Mouse (Mus musculus) lung, postnatal 25 days (tissue): Measurements from ENCODE around the gene Gm20924.
"Not testable (repeated sequence)": the region's sequence is repeated elsewhere in the genome, so short reads cannot be mapped to it uniquely, and the experiment has no call there.

Source experiments
- DNase-seq: peaks from one replicate; pipeline ENCODE4 v3.0.0; 2022; ENCODE audit warnings: low spot score

Gene Gm20924

DNA sequence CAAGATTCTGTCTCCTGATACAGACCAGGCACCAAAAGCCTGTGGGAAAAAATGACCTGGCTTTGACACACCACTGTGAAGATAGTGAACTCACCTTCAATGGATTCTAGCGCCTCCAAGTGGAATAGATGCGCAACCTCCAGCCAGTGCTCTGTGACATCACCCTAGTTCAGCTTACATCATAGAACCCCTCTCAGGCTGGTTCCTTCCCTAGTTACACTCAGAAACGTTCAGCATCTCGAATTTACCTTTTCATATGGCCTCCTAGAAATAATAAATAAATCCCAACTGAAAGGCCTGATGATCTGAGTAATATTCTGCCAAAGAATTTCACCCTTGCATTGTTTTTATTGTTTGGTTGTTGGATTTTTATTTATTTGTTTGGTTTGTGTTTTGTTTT, at the start of gene Gm20924:
TSS of gene Gm20924 (minus strand) at position 101 of the 400 bp plus-strand sequence.
- not testable (repeated sequence) for DNase-seq
